Mouse (Mus musculus) megakaryocyte-erythroid progenitor cell, adult 5-6 weeks (primary cell): ENCODE measurements around the gene Klhdc4. TPM values are rescaled to one million over a fixed set of nuclear protein-coding genes. Genes with fewer than 3 reads are reported as not detected.

Source experiments
- ATAC-seq: replicated peaks from 2 replicates; pipeline ENCODE4 v1.8.0; 2016; ENCODE audit warnings: mild to moderate bottlenecking, inconsistent platforms; ENCODE audit not compliant: severe bottlenecking, poor library complexity, low FRiP score, low TSS enrichment
- total RNA-seq, 2 experiments: library from RNA; stranded (forward) in 1 of 2; stranded (reverse) in 1 of 2; fragments of 200-1000, 215-1000 nt in 1 of 2; fragments of >200 nt in 1 of 2; fragmentation: Nextera tagmentation in 1 of 2; gene quantifications; 2 replicates each; pipeline ENCODE4 v1.2.3; 2014 to 2017

Klhdc4 gene
- 45.6 and 50.3 TPM in 2 replicates for total RNA-seq (2014; fragmentation: Nextera tagmentation)
- total RNA-seq (2017): 36.1 and 42.6 TPM in 2 replicates

DNA sequence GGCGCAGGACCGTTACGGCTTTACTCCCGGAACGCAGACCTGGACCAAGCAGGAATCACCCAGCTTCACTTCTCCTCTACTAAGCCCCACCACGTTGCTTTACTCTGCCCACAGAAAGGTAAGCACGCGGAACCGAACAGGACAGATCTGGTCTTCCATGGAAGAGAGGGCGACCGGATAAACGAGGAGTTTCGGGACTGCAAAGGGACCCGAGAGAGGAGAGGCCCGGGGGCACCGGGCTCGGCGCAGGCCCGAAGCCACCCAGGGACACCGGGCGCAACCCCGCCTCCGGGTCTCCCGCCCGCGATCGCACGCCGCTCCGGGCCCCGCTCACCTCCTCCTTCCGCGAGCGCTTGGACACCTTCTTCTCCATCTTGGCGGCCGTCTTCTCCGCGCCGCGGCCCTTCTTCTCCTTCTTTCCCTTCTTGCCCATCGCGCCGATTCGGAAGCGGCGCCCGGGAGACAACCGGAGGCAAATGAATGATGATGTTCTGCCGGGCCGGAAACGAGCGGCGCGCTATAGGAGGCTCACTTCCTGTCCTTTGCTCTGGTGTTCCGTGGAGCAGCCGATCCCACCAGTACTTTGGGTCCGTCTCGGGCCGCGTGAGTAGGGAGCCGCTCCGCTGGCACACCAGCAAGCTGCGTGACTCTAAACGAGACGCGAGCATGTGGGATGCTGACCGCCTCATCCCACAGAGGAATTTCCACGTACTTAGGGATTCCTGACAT lies at the start of gene Klhdc4:
Klhdc4 (minus strand) TSS at position 522 of the 729 bp plus-strand sequence.
- ATAC-seq: peak; percentile 96

DNA sequence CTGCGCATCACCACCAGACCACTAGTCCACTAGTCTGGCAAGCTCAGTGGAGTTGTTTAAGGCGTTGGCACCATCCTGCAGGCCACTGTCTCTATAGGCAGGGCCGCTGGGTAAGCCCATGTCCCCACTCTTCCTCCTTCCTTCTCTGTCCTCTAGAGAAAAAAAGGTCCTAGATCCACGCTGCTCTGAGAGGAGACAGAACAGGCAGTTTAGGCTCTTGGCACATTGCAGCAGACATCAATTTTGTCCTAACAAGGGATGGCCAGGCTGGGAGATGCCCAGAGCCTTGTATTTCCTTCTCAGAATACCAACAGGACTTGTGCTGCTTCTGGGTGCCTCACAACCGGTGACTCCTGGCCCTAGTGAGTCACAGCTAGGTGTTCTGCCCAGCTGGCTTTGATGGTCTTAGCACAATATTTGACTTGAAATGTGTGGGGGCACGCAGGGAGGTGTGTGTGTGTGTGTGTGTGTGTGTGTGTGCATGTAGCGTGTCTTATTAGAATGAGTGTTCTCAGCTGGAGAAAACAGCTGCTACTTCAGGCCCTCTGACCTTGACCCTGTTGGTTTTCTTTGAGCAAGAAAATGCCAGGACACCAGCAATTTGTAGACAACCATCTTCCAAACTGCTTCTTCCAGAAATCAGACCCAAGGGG lies 48.6 kb upstream of the Klhdc4 start:
- ATAC-seq: no peak

DNA sequence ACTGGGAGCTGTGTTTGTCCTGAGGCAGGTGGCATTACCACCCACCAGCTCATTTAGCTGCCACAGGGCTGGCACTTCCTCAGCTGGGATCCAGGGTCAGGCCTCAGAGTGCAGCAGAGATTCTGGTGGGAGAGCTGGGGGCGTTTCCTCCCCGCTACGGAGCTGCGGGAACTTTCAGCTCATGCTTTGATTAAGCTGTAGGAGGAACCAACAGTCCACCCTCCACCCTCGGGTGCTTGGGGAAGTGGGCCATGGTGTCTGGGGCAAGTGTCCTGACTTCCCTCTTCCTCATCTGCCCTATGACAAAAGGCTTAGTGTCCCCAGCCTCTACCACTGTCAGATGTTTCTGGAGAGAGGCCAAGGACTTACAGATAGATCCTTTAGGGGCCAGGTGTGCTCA lies 47.8 kb upstream of the Klhdc4 start:
- ATAC-seq: no peak

DNA sequence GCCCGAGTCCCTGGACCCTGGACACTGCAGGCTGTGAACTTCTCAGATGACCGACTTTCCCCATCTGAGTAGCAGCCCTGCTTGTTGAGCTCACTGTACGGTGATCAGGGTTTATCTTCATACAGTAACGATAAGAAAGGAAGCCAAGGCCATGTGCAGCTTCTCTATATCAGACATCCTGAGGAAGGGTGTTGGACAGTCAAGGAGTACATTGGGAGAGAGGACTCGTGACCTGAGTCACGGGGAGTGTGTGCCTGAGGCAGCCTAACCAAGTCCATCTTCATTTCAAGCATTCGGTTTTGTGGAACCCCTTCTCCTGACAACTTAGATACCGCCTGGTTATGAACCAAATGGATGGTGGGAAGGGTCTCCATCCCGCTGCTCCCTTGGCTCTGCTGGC lies 46.1 kb upstream of the Klhdc4 start:
- ATAC-seq: no peak

DNA sequence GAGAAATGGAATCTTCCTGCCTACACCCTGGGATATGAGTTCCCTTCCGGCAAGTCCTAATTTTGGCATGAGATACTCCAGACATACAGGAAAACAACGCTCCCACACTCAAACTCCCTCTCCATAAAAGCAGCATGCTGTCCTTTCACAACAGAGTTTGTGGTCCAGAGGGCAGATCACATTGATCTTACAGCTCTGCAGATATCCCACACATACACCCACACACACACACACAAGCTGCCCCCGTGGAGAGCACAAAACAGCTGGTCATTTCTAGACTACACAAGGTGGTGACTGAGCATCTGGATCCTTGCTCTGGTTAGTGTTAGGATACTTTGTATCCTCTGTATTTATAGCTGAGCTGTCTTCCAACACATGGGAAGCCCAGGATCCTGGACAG lies 45.7 kb upstream of the Klhdc4 start:
- no peak for ATAC-seq

DNA sequence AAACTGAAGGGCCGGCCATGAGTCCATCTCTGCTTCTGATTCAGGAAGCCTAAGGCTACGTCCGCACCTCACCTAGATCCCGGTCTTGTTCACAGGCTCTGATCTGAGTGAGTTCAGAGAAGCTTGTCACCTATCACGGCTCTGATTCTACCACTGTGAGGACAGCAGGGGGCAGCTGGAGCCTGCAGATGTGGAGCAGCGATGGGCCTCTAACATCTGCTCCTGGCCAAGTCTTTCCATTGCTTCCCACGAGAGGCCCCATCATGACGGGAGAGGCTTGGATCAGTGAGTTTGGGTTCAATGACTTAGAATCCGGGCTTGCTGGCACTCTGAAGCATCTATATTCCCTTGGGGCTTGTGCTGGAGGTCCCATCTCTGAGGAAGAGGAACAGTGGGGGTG lies 44.7 kb upstream of the Klhdc4 start:
- peak; percentile 50 for ATAC-seq

DNA sequence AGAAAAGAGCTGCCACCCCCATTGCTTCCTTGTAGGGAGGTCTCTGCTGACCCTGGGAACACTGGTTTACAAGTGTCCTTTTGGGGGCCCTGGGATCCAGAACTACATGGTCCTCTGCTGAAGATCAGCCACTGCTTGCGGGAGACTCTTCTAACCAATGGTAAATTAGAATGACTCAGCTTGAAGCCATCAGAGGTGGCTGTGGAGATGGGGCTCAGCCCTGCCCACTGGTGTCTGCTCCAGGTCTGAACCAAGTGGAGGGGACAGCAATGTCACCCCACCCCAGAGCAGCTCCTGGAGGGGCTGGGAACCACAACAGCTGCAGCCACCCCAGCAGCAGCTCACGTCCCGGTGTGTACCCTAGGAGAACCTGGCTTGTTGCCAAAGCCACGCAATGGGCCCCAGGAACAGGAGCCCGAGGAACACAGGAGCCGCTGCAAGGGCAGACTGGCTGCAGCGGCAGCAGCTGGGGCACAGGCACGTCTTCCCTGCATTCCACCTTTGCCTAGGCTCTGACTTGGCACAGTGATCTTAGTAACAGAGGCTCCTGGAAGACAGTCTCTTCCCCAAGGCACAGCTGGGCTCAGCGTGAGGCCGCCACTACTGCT lies 42.6 kb upstream of the Klhdc4 start:
- no peak for ATAC-seq

DNA sequence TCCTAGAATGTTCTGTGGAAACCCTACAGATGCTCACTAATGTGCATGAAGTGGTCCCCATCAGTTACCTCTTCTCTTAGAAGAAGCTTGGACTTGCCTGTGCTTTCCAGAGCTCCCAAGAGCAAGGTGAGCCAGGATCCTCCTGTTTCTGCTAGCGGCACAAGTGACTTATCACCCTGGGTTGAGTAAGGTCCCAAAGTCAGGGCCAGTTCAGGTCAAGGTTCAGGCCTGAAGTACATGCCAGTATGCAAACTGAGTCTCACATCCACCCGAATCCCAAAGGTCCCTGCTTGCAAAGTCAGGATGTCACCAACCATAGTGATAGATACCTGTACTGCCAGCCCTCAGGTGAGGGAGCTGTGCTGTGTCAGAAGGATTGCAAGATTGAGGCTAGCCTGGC lies 40.8 kb upstream of the Klhdc4 start:
- no peak for ATAC-seq

DNA sequence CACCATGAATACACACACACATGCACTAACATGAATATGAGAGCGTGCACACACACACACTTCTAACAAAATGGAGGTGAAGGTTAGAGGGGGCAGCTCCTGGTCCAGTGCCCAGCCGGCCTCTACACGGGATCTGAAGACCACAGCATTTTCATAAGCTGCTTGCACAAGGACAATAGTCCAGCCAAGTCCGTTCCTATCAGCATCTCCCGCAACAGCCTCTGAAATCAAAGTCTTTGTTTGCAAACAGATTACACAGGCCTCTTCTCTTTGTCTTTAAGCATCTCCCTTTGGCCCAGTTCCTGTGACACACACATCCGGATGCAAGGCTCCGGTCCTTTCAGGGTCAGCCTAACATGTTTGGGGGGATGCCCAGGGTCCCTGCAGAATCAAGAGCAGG lies 39.5 kb upstream of the Klhdc4 start:
- no peak for ATAC-seq

DNA sequence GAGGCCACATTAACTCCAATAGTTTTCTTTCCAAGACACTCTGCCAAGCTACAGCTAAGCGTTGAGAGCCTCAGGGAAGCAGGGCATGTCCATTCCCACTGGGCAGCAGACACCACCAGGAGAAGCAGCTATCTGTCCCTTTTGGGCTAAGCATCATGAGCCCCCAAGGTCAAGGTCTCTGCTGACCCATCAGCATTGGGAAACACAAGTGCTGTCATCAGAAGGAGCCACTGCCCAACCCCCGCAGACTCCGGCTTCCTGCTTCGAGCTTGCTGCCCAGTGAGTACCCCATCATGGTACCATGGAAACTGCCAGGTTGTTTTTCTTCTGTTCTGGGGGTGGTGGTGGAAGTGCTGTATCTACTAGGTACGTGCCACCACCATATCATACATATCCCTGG lies 38.8 kb upstream of the Klhdc4 start:
- no peak for ATAC-seq

DNA sequence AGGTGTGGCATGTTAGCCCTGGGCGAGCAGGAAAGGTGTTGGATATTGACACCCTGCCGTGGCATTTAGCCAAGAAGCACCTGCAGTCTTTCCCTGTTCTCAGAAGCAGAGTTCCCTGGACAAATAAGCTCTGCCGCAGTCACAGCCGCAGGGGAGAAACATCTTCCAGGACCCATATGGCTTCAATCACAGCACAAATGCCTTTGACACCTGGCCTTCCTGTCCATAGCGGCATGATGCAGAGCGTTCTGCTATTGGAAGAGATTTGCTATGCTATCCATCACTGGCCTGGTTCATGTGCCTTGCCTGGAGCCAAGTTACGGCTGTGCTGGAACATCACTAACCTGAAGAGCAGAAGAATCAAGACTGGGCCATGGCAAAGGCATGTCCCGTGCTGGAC lies 36.0 kb upstream of the Klhdc4 start:
- ATAC-seq: no peak

DNA sequence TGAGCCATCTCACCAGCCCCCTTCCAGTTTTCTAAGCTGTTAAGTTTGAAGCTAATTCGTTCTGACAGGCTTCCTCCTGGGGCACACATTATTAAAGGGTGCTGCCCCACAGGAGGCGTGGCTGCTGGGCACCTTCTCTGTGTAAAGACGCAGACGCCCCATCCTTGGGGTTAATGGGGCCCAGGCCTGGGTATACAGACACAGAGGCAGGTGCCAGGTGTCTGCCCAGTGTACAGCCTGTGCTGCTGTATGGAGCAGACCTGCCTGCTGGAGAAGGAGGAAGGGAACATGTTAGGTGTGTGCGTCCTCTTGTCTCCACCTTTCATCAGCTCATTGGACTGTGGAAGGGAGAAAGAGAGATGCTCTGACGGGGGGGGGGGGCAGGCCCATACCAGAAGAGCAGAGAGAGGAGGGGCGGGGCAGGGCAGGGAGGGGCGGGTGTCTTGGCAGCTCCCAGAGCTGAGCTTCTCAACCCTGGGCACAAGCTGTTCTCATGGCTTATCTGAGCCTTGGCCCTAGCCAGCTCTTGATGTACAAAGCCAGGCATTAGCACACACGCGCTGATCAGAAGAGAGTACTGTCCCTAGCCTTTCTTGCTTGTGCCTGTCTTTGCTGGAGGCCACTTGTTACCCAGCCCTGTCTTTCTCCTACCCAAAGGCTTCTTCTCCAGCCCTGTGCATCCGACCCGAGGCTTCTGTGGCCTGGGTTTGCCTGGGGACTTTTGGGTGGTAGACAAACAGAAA lies 32.6 kb upstream of the Klhdc4 start:
- ATAC-seq: peak; percentile 72

DNA sequence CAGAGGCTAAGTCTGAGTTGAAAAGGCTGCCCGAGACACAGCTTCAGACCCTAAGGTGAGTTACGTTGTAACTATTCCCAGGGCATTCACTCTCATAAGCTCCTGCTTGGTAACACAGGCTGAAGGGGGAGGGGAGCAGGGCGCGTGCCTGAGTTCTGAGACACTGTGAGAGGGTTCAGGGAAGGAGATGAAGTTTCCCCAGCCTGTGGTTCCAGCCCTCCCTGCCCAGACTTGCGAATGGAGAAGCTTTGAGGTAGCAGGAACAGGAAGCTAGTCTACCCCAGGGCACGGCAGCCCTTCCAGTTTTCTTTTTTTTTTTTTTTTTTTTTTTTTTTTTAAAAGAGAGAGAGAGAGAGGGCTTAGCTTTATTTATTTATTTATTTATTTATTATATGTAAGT lies 31.9 kb upstream of the Klhdc4 start:
- ATAC-seq: no peak

DNA sequence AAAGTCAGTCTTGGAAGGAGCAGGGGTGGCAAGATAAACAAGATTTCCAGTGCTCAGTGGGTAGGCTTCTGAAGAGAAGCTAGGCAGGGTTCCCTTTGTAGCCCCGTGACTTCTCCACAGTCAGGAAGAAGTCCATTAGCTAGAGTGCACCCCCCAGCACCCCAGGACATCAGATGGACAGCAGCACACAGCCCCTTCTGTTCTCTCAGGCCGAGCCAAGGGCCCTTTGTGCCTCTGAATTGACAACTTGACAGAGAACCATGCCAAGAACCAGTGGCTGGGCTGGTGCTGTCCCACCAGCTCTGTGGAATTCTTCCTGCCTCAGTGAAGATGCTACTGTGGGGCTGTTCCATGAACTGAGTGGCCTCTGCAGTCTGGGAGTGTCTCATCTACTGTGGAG lies 28.4 kb upstream of the Klhdc4 start:
- ATAC-seq: no peak

DNA sequence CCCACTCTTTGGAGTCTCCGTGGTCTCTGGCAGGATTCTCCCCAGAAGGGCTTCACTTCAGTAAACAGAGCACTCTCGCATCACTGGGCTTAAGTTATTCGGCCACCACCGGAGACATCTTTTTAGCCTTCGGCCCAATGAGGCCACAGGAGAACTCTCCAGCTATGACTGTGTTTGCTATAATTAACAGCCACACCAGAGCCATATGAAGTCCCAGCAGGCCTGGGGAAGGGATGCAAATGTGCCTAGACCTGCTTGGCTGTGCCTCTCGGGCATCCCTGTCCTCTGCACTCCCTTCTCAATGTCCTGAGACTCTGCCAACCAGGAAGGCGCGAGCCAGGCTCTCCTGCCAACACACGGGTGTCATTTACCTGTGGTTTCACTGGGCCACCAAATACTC lies 28.0 kb upstream of the Klhdc4 start:
- no peak for ATAC-seq

DNA sequence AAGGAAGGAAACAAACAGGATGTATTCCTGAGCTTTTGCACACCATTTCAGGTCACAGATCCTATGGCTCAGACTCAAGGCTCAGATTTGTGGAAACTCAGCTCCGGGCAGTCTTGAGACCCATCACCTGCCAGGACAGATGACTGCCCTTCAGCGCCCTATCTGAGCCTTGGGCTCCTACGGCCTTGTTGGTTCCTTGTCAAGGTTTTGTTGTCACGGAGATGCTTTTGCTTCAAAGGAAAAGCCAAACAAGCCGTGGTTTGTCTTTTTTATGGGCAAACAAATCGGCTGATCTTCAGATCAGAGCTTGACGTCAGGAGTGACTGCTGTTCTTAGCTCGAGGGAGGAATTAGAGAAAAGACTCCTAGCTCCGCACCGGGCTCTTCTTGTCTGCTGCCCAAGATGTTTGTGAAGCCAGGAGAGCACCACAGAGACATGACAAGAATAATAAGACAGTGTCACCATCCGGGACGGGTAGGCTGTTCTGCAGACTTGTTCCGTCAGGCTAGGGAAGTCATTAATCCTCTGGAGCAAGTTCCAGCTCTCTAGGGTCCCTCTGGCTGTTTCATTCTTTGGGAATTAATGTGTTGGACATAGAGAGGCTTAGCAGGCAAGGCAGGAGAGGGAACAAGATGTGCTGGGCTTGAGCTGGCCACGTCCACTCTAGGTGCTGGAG lies 26.8 kb upstream of the Klhdc4 start:
- ATAC-seq: no peak

DNA sequence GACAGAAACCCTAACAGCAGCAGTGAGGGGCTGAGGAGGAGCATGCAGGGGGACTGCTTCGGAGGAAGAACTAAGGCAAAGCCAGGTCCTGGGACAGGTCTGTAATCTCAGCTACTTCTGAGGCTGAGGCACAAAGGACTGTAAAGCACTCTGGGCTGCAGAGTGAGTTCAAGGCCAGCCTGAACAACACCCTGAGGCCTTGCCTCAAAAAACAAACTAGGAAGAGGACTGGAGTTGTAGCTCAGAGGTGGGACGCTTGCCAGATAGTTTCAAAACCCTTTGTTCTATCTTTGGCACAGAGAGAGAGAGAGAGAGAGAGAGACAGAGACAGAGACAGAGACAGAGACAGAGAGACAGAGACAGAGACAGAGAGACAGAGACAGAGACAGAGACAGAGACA lies 24.2 kb upstream of the Klhdc4 start:
- ATAC-seq: no peak

DNA sequence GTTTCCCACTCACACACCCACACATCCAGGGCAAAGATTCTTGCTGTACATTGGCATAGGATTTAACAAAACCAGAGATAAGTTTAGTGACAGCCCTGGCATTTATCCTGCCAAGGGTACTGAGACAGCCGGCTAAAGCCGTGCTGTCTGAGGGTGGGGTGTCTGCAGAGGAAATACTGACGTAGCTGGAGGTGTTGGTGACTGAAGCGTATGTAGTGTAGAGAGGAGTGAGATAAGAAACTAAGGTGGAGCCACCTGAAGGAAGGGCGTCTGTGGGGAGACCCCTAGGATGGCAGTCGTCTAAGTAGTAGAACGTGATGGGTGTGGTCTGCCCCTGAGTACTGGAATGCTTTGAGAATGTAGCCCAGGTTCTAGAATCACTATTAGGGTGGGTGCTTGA lies 23.1 kb upstream of the Klhdc4 start:
- no peak for ATAC-seq

DNA sequence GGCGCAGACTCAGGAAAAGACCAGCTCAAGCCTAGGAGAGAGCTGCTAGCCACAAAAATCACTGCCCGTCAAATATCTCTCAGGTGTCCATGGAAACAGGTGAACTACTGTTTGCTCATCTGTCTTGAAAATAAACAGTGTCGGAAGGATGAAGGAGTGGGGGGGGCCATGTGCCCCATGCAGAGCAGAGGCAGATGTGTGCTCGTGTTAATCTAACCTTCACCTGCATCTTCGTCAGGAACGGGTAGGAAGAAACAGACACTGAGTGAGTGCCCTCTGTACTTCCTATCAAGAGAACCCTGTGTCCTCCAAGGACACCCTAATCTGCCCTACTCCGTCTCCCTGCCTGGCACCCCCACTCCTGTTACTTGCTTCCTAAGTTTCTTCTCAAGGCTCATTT lies 22.3 kb upstream of the Klhdc4 start:
- ATAC-seq: no peak
